Mouse (Mus musculus) heart, postnatal 0 days (tissue): ENCODE data around the gene Zgrf1. TPM values are rescaled to one million over a fixed set of nuclear protein-coding genes. Genes with fewer than 3 reads are reported as not detected.

Source experiments
- ATAC-seq: fragments of 200-750 bp; cut with Nextera tagmentation; 2 replicates; pipeline ENCODE4 v1.8.0; 2017; ENCODE audit warnings: low read depth, moderate number of reproducible peaks, moderate library complexity; ENCODE audit not compliant: insufficient read depth
- DNase-seq: peaks from one replicate; pipeline ENCODE4 v3.0.0-alpha.2; 2016; ENCODE audit warnings: low spot score
- H3K27ac ChIP-seq: fragments of 300-500 bp; sonication (generic); 2 replicates; pipeline ENCODE4 v1.5.1; 2014; ENCODE audit warnings: low read depth, mild to moderate bottlenecking
- H3K27me3 ChIP-seq: fragments of 300-500 bp; sonication (generic); 2 replicates; pipeline ENCODE4 v1.6.1; 2014; ENCODE audit warnings: low read length, mixed read lengths; ENCODE audit not compliant: control insufficient read depth, insufficient read depth
- H3K36me3 ChIP-seq: fragments of 300-500 bp; sonication (generic); replicated peaks from 2 replicates; pipeline ENCODE4 v1.6.1; 2014; ENCODE audit warnings: low read length, mixed read lengths; ENCODE audit not compliant: control insufficient read depth, insufficient read depth
- H3K4me1 ChIP-seq: fragments of 300-500 bp; sonication (generic); 2 replicates; pipeline ENCODE4 v1.6.1; 2014; ENCODE audit warnings: antibody characterized with exemption; ENCODE audit not compliant: control insufficient read depth, insufficient read depth
- H3K4me2 ChIP-seq: fragments of 300-500 bp; sonication (generic); 2 replicates; pipeline ENCODE4 v1.6.1; 2014; ENCODE audit warnings: low read depth, mild to moderate bottlenecking, low read length, moderate library complexity
- H3K4me3 ChIP-seq: fragments of 300-500 bp; sonication (generic); 2 replicates; pipeline ENCODE4 v1.5.1; 2014; ENCODE audit warnings: low read depth, low read length
- H3K9ac ChIP-seq: fragments of 300-500 bp; sonication (generic); replicated peaks from 2 replicates; pipeline ENCODE4 v1.6.1; 2014; ENCODE audit warnings: low read depth, low read length, mixed read lengths
- H3K9me3 ChIP-seq: fragments of 300-500 bp; sonication (generic); replicated peaks from 2 replicates; pipeline ENCODE4 v1.6.1; 2016; ENCODE audit warnings: low read length; ENCODE audit not compliant: control insufficient read depth
- CTCF ChIP-seq: IDR thresholded peaks from 2 replicates; pipeline ENCODE4 v1.5.1; 2016; ENCODE audit warnings: antibody characterized with exemption, control low read depth, low read depth
- EP300 ChIP-seq: IDR thresholded peaks from 2 replicates; pipeline ENCODE4 v1.6.1; 2016; ENCODE audit warnings: antibody characterized with exemption, low read depth
- whole genome bisulfite sequencing: fragments of 180-500 bp; shearing (Covaris S2); extraction: QIAGEN DNeasy Blood & Tissue Kit; methylation state at CpG from one replicate; pipeline ENCODE4 v1.1.7; 2014; 5-methylcytosine and 5-hydroxymethylcytosine counted together
- polyA plus RNA-seq: library from polyadenylated mRNA; unstranded; fragments of >200 nt; fragmentation: Nextera tagmentation; extraction: Ambion mirVana; gene quantifications from 2 replicates; pipeline ENCODE4 v1.2.1, GENCODE M21; 2015
- total RNA-seq: library from RNA; depleted of rRNA; stranded (reverse); fragments of >200 nt; gene quantifications from 2 replicates; pipeline ENCODE4 v1.2.3, GENCODE M21; 2014; ENCODE audit warnings: low replicate concordance

Gene Zgrf1
- total and polyA plus RNA-seq, 2 experiments from 2014 or later: 2.3 to 6.4 TPM

DNA sequence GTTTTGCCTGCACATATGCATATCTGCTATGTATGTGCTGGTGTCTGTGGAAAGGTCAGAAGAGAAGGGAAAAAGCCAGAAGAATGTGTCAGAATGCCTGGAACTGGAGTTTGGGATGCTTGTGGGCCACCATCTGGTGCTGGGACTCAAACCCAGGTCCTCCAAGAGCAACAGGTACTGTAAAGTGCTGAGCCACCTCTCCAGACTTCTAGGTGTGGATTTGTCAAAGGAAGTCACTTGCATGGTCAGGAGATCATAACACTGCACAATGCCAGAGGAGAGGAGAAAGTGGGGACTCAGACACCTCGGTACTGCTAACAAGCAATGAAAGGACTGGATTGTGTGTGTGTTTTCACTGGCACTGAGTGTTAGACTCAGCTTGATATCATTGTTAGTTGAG is 76.9 kb downstream of the Zgrf1 start:
- Histone ChIP-seq H3K27me3 (peaks cover 97% of the 10 kb centered on the region), H3K36me3 (no peaks in the 10 kb centered on the region), H3K4me3 (no peak overlapping the region), H3K9me3 (no peaks in the 10 kb centered on the region), H3K27ac (no peak overlapping the region), H3K4me2 (no peak overlapping the region), H3K9ac (no peak overlapping the region), H3K4me1 (peaks cover 12% of the 10 kb centered on the region; the same call in 1 of the 2 replicates)
- TF ChIP-seq EP300 (no peak), CTCF (no peak)
- 12% methylated on average over 1 of the region's 1 CpGs for WGBS
- no peak for DNase-seq
- no peak for ATAC-seq

DNA sequence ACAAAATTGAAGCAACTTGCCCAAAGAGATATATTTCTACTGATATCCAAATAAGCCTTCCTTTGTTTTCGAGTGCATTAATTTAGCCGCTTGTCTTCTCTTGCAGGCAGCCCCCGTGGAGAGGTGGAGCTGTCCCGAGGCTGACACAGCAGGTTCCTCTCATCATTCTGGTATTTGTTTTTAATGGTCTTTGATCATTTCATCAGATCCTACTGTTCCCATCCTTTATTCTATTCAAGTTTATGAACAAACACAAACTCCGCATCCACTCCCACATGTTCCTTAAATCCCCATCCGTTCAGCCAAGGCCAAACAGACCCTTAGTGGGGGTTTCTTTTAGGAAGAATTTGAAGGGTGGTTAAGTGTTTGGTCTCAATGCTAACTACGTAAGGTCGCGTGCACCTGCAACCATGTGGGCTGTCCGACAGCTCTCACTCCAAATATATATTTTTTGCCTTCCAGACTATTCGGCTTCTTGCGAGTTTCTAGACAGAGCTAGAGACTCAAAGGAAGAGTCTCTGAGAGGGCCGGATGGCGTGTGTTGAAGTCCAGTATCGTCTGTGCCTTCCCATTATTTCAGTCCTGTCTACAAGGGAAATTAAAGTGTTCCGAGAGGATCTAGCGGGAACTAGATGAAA is 77.6 kb downstream of the Zgrf1 start:
- Histone ChIP-seq H3K4me1 (peaks cover 12% of the 10 kb centered on the region; the same call in 1 of the 2 replicates), H3K9ac (no peak overlapping the region), H3K27me3 (peaks cover 96% of the 10 kb centered on the region), H3K27ac (no peak overlapping the region), H3K4me3 (no peak overlapping the region), H3K36me3 (no peaks in the 10 kb centered on the region), H3K4me2 (no peak overlapping the region), H3K9me3 (no peaks in the 10 kb centered on the region)
- TF ChIP-seq CTCF (no peak), EP300 (no peak)
- ATAC-seq (no peak), DNase-seq (no peak)
- WGBS: 10% methylated on average over 17 of the region's 17 CpGs

DNA sequence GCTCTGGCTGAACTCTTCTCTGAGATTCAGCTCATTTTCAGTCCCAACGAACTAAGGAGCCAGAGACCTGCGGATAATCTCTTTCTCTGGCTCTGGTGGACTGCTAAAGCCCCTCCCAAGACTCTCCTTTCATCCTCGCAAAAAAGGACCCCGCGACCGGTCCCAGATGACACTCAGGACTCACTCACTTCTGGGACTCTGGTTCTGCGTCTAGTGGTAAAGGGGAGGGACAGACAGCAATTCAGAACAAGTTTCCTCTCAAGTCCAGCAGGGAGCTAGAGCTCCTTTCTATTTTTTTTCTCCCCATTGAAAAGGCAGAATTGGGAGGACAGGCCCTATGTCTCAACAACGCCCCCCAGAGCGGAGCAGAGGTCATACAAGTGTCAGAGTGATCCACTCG is 78.3 kb downstream of the Zgrf1 start:
- H3K27me3 ChIP-seq: peaks cover 95% of the 10 kb centered on the region

DNA sequence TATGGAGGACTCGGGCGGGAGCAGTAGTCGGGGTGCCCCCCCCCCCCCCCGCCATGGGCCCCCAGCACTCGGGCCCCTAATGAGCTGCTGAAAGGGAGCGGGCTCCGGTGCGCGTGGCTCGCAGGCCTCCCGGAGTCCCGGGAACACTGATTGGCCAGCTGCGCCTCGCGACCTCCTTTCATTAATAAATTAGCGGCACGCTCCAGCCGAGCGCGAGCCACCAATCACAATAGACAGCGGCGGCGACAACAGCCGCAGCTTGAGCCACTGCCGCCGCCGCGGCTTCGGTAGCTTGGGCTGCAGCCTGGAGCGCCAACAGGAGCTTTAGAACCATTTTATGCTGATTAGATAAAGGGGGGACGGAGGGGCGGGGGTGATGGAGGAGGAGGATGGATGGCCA is 79.2 kb downstream of the Zgrf1 start:
- TF ChIP-seq CTCF: no peak
- TF ChIP-seq EP300: no peak
- peak overlapping the region; percentile 50 for H3K4me3 ChIP-seq
- H3K4me2 ChIP-seq: peak overlapping the region; percentile 77
- H3K27ac ChIP-seq: no peak overlapping the region
- no peaks in the 10 kb centered on the region for H3K36me3 ChIP-seq
- DNase-seq (no peak), ATAC-seq (no peak; the same call in 1 of the 2 replicates)
- H3K4me1 ChIP-seq: peaks cover 12% of the 10 kb centered on the region; the same call in 1 of the 2 replicates
- WGBS: 1% methylated on average over 31 of the region's 32 CpGs
- H3K27me3 ChIP-seq: peaks cover 95% of the 10 kb centered on the region
- no peaks in the 10 kb centered on the region for H3K9me3 ChIP-seq
- no peak overlapping the region for H3K9ac ChIP-seq

More for the DNA sequence above, 78.3 kb downstream of the Zgrf1 start:
- H3K36me3 ChIP-seq: no peaks in the 10 kb centered on the region
- DNase-seq (no peak), ATAC-seq (no peak)
- TF ChIP-seq EP300 (no peak), CTCF (no peak)
- peaks cover 12% of the 10 kb centered on the region; the same call in 1 of the 2 replicates for H3K4me1 ChIP-seq
- WGBS: 2% methylated on average over 10 of the region's 10 CpGs
- H3K9me3 ChIP-seq: no peaks in the 10 kb centered on the region
- H3K27ac ChIP-seq: no peak overlapping the region
- no peak overlapping the region for H3K4me3 ChIP-seq
- H3K9ac ChIP-seq: no peak overlapping the region
- no peak overlapping the region for H3K4me2 ChIP-seq

DNA sequence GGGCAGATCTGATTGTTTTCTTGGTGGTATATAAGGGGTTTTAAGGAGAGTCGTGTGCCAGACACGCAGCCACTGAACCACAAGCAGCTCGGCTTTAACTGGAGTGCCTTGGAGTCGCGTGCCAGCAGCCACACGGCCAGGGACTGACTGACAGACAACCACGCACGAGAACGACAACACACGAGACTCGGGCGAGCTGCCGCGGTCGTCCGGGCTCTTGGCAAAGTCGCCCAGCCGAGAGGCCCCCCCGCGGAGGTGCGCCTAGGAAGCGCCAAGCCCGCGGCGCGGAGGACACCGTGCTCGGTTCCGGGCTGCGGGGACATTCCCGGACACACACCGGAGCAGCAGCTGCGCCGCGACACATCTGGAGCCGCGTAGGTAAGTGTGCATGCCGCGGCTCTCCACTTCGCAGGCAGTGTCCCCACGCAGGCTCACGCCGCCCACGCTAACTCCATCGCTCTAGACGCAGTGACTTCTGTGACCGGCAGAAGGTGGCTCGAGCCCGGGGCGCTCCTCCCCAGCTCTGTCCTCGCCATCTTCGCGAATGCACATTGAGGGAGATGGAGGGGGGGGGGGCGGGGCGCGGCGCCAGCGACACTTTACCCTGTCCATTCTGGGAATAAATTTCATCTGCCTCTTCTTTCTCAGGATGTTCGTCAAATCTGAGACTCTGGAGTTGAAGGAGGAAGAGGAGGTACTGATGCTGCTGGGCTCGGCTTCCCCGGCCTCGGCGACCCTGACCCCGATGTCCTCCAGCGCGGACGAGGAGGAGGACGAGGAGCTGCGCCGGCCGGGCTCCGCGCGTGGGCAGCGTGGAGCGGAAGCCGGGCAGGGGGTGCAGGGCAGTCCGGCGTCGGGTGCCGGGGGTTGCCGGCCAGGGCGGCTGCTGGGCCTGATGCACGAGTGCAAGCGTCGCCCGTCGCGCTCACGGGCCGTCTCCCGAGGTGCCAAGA is 80.1 kb downstream of the Zgrf1 start, which contains the start of gene Neurog2:
Neurog2 (plus strand) TSS at position 56 of the 953 bp plus-strand sequence.
- H3K4me2 ChIP-seq: peak within 1 kb of the TSS; percentile 77
- H3K4me3 ChIP-seq: peak within 1 kb of the TSS; percentile 50
- H3K27me3 ChIP-seq: peaks cover 95% of the 10 kb centered on the region
- WGBS: under 1% methylated on average over 81 of the region's 92 CpGs
- no peak for DNase-seq
- H3K9me3 ChIP-seq: no peaks in the 10 kb centered on the region
- TF ChIP-seq CTCF (no peak), EP300 (no peak)
- 0 out of 2 replicates have a peak, but pooled peaks have one; percentile 10 for ATAC-seq
- peaks cover 12% of the 10 kb centered on the region; the same call in 1 of the 2 replicates for H3K4me1 ChIP-seq
- no peak within 1 kb of the TSS for H3K27ac ChIP-seq
- H3K9ac ChIP-seq: no peak within 1 kb of the TSS
- H3K36me3 ChIP-seq: no peaks in the 10 kb centered on the region
